Mouse (Mus musculus): ENCODE data around the gene Tnfaip2.

The Tnfaip2 gene

GRCm38 (mm10) chr12:111445890-111446613, 3.8 kb downstream of the Tnfaip2 start:
- DNase-seq (ENCODE audit: low read depth) = no peak

- DNase-seq (ENCODE audit: low read depth) = no peak
These were observed 4.5 kb downstream of the Tnfaip2 start for GRCm38 (mm10) chr12:111446745-111447144.

DNA sequence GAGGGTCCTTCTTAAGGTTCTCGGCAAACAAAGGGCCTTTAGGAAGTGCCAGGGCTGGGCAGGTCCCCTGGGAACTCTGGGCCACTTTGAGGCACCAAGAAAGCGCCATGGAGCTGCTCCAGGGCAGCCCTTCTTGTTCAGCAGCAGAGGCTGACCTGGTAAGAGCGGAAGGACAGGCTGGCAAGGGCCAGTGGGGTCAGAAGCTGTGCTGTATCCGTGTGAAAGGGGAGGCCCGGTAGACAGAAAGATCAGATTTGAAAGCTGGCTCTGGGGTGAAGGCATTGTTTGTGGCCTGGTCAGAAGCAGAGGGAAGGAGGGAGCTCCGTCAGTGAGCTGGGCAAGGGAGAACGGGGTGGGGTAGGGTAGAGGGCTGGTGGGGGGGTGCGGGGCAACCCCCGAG, 5.1 kb downstream of the Tnfaip2 start:
- DNase-seq (ENCODE audit: low read depth) = no peak

- no peak for DNase-seq (ENCODE audit: low read depth)
These were observed 5.9 kb downstream of the Tnfaip2 start for GRCm38 (mm10) chr12:111447898-111448760.

- DNase-seq (ENCODE audit: low read depth) = no peak
These were observed 6.8 kb downstream of the Tnfaip2 start for GRCm38 (mm10) chr12:111448931-111449705.

- DNase-seq (ENCODE audit: low read depth) = no peak
These were observed 8.1 kb downstream of the Tnfaip2 start for GRCm38 (mm10) chr12:111450359-111450758.

GRCm38 (mm10) chr12:111451561-111451960, 9.3 kb downstream of the Tnfaip2 start:
- DNase-seq (ENCODE audit: low read depth) = no peak

GRCm38 (mm10) chr12:111454021-111454420, 11.8 kb downstream of the Tnfaip2 start:
- no peak for DNase-seq (ENCODE audit: low read depth)

GRCm38 (mm10) chr12:111454543-111455280, 12.4 kb downstream of the Tnfaip2 start:
- no peak for DNase-seq (ENCODE audit: low read depth)

GRCm38 (mm10) chr12:111455311-111455846, 13.1 kb downstream of the Tnfaip2 start:
- DNase-seq (ENCODE audit: low read depth) = no peak

GRCm38 (mm10) chr12:111455860-111456259, 13.6 kb downstream of the Tnfaip2 start:
- DNase-seq (ENCODE audit: low read depth) = no peak

DNA sequence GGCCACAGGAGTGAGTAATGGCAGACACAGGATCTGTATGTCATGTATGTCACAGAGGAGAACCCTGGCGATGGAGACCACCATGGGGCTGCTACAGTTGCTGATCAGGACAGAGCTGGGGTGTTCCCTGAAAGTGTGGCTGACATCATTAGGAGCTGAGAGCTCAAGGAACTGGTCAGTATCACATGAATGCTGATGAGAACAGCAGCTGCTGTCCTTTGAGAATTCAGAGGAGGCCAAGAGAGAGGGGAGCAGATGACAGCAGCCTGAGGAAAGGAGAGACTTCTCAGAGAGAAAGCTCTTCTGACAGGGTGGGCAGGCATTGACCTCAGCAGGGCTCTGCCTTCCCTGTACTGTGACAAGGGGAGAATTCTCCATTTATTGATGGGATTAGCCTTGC, 15.5 kb downstream of the Tnfaip2 start:
- no peak for DNase-seq (ENCODE audit: low read depth)

DNA sequence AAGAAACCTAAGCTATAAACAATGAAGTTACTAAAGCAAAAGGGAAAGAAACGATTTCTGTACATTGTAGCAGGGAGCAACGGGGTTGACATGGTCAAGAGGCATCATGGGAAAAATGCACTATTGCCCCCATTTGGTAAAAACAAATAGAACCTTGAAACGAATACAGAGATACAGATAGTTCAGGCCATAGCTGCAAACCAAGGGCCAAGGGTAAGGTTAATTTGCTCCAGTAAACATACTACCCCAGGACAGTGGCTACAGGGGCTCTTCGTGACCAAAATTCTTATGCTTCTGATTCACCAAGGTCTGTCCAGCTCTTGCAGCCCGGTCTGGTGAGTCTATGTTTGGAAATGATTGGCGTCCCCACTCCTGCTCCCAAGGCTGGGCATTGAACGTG, 21.3 kb downstream of the Tnfaip2 start:
- no peak for DNase-seq (ENCODE audit: low read depth)

DNA sequence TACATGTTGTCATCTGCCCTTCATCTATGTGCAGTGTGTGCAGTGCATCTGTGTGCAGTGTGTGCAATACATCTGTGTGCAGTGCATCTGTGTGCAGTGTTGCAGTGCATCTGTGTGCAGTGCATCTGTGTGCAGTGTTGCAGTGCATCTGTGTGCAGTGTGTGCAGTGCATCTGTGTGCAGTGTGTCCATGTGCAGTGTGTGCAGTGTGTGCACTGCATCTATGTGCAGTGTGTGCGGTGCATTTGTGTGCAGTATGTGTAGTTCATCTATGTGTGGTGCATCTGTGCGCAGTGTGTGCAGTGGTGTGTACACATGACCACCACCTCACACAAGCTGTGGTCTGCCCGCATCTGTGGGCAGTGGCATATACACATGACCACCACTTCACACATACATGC, 24.1 kb downstream of the Tnfaip2 start:
- no peak for DNase-seq (ENCODE audit: low read depth)

DNA sequence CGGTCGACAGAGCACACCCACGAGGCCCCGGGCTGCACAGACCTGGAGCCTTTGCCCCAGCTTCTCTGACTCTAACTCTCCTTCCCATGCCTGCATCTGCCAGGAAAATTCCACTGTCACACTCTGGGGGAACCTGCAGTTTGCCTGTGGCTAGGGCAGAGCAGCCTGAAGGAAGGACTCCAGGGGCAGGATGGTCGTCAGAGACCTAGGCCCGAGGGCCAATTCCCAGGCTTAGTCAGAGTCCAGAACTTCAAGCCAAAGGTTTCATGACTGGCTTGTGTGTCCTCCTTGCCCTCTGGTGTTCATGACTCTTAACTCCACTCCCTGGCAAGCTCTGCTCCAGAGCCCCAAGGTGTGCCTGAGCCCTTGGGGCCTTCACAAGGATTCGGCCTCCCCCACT, 25.9 kb downstream of the Tnfaip2 start:
- DNase-seq (ENCODE audit: low read depth) = no peak

- DNase-seq (ENCODE audit: low read depth) = no peak
These were observed 27.2 kb downstream of the Tnfaip2 start for GRCm38 (mm10) chr12:111469507-111469906.

DNA sequence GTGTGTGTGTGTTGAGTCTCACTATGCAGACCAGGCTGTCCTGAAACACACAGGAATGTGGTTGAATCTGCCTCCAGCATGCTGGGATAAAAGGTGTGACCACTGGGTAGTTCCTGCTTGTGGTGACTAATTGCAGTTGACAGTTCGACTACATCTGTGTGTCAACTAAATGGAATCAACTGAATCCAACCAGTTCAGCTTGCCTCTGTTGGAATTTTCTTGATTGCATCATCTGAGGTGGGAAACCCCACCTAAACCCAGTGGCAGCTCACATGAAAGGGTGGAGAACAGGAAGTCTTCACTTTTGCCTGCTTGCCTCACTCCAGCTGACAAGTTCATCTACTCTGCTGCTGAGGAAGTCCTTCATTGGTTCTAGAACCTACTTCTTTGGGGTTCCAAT, 28.9 kb downstream of the Tnfaip2 start:
- no peak for DNase-seq (ENCODE audit: low read depth)

GRCm38 (mm10) chr12:111471721-111472120, 29.5 kb downstream of the Tnfaip2 start:
- no peak for DNase-seq (ENCODE audit: low read depth)

DNA sequence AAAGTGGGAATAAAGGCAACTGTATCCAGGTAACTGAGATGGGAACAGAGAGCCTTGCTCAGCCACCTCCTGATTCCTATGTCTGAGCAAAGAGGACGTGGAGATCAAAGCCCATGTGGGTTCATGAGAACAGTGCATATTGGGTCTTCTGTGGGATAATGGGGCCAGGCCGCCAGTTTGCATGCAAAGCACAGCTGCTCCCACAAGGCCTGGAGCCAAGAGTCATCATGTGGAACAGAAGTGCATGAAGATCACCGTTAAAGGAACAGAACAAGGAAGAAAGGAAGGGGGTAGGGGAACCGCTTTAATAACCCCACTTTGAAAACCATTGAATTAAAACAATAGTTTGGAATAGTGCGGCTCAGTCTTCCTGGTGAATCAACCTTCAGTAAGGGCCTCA, 30.6 kb downstream of the Tnfaip2 start:
- DNase-seq (ENCODE audit: low read depth) = no peak

DNA sequence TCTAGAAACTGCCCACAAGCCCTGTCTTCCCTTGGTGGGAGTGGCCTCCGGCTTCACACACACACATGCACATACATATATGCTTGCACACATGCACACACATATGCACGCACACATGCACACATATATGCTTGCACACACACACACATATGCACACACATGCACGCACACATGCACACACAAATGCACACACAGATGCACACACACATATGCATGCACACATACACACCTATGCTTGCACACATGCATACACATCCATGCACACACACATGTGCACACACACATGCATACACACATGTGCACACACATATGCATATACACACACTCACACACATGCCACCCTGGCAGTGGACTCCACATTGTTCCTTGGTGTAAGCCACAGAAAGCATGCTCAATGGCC, 32.1 kb downstream of the Tnfaip2 start:
- DNase-seq (ENCODE audit: low read depth) = no peak

GRCm38 (mm10) chr12:111474893-111475643, 32.8 kb downstream of the Tnfaip2 start:
- DNase-seq (ENCODE audit: low read depth) = peak; percentile 98
